Mouse (Mus musculus) gastrocnemius, postnatal 10 days (tissue): ENCODE measurements around the gene Ralb. TPM values are rescaled to one million over a fixed set of nuclear protein-coding genes. Genes with fewer than 3 reads are reported as not detected.

Experiments
- DNase-seq: peaks from one replicate; pipeline ENCODE4 v3.0.0; 2021; ENCODE audit warnings: mixed read lengths
- long read RNA-seq, 2 experiments: library from polyadenylated mRNA; stranded (forward); transcript quantifications; one replicate each; pipeline ENCODE4 v2.0.0; 2021
- total RNA-seq, 2 experiments: library from RNA; stranded (reverse); gene quantifications; 2 replicates each; pipeline ENCODE4 v1.2.3; 2021

The Ralb gene
- total RNA-seq, result 10 to 100 TPM; 23.8 to 29.8 TPM
- long read RNA-seq, experiment 1, transcript Ralb-201 (5 exons, 2,289 nt), result major isoform, 83 of 95 reads
- long read RNA-seq, experiment 1, partial matches to known transcripts, result 4 of 95 reads
- long read RNA-seq, experiment 1, other reads (novel, unspliced or antisense), result 8 of 95 reads
- long read RNA-seq, experiment 2, transcript Ralb-201 (5 exons, 2,289 nt), result major isoform, 61 of 66 reads
- long read RNA-seq, experiment 2, partial matches to known transcripts, result 2 of 66 reads
- long read RNA-seq, experiment 2, other reads (novel, unspliced or antisense), result 3 of 66 reads

GRCm38 (mm10) chr1:119504260-119505062 is at the start of gene Ralb:
TSS of gene Ralb (minus strand) at chr1:119504794.
- DNase-seq, result peak; percentile 91

DNA sequence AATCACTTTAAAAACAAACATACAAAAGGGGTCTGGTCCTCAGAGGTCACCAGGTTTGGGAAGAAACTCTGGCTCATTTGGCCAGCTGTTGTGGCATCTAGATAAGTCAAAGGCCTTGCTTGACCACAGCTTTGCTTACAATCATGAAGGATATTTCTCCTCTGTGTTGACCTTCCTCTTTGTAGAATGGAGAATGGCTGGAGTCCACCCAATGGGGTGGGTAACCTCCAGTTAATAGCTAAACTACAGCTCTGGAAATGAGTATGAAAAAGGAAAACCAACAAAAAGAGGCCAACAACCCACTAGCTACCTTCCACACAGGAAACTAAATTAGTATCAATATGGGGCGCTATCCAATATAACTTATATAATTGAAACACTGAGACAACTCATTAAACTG is 47.1 kb upstream of the Ralb start:
- DNase-seq, result no peak

DNA sequence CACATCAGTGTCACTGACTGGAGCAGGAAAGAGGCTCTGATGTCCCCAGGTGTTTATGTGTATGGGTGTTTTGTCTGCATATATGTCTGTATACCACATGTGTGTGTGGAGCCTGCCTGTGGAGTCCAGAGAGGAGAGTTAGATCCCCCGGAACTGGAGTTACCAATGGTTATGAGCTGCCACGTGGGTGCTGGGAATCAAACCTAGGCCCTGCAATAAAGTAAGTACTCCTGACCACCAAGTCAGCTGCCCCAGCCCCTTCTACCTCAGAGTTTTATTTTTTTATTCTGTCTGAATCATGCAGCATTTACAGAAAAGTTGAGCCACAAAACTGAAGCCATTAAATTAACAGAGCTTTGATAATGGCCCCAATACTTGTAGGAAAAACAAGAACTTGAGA is 45.5 kb upstream of the Ralb start:
- DNase-seq, result no peak

GRCm38 (mm10) chr1:119549327-119549689 is 44.7 kb upstream of the Ralb start:
- DNase-seq, result no peak

DNA sequence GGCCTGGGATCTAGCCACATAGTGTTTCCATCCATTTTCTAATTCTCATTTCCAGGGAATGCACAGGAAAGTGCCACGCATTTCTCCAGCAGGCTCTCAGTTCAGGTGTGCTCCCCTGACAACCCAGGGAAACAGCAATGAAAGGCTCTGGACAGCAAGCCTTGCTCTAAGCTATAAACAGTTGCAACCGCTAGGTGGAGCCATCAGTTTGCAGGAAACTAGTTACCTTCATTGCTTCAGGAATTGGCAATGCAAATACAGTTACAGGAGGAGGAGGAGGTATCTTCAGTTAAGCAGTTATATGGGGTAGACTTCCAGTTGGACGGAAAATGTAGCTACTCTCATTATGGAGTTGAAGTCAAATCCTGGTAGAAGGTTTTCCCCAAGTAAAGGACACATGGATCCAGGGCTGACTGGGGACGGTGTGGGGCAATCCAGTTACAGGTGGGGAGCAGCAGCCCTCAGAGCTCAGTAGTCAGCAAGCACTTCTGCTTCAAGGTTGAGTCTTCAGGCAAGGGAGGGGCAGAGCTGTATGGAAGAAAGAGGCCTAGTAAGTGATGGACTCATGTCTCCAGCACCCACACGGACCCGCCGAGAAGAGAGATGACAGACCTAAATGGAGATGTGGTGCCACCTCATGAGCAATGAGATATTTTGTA is 44.2 kb upstream of the Ralb start:
- DNase-seq, result peak; percentile 86

- no peak for DNase-seq
Observed at GRCm38 (mm10) chr1:119546490-119546889, 41.9 kb upstream of the Ralb start.

- DNase-seq, result no peak
Observed at GRCm38 (mm10) chr1:119545671-119546070, 41.1 kb upstream of the Ralb start.

GRCm38 (mm10) chr1:119545164-119545563 is 40.6 kb upstream of the Ralb start:
- DNase-seq, result no peak

DNA sequence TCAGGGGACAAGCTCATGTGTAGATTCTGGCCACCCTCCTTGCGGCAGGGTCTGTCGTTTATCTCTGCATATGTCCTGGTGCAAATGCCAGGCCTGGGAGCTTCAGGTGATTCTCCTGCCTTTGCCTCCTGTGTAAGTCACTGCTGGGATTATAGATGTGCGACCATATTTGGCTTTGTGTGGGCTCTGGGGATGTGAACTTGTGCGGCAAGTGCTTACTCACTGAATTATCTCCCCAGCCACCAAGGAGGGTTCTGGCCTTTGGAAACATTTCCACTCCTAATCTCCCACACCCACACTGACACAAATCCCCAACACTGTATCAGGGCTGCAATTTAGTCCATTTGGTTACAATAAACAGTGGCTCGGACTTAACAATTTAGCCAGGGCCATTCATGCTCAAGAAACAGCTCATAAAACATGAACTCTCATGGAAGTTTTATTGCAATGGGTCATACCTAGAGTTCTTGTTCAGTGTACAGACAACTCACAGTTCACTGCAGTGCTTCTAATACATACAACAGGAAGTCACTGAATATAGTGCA is 40.1 kb upstream of the Ralb start:
- no peak for DNase-seq

- DNase-seq, result no peak
Observed at GRCm38 (mm10) chr1:119543316-119543715, 38.7 kb upstream of the Ralb start.

DNA sequence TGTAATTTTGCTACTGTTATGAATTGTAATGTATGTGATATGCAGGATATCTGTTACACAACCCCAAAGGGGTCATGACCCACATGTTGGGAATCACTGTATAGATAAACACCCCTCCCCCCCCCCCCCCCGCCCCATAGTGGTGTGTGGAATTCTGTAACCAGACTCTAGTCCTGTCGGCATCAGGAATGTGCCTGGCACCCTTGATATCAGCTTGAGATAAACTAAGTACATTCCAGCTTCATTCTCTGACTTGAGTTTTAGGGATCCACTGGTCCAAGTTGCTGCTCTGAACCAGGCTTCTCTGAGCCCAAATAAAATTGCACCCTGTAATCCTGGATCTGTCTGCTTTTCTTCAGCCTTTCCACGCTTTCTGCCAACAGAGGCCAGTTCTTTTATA is 37.0 kb upstream of the Ralb start:
- DNase-seq, result no peak

DNA sequence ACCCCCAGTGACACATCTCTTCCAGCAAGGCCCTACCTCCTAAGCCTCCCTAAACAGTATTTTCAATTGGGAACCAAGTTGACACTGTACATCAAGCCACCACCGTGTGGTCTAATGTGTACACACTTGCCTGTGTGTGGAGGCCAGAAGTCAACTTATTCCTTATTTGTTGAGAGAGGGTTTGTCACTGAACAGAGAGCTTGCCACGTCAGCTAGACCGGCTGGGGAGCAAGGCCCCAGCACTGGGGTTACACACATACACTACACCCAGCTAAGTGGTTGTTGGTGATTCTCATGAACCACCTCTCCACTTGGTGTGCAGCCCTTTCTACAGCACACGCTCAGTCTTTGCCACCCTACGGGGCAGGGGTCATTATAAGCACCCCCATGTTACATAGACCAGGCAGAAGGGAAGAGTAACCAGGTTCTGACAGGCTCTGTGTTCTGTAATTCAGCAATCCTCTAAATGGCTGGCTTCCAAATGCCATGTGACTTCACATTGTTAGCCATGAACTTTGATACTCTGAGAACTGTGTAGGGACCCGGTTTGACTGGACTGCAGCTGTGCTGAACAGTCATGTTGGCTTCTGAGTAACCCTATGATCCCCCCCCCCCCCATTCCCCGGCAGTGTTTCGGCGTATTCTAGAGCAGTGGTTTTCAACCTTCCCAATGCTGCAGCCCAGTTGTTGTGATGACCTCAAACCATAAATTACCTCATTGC is 36.4 kb upstream of the Ralb start:
- DNase-seq, result no peak

DNA sequence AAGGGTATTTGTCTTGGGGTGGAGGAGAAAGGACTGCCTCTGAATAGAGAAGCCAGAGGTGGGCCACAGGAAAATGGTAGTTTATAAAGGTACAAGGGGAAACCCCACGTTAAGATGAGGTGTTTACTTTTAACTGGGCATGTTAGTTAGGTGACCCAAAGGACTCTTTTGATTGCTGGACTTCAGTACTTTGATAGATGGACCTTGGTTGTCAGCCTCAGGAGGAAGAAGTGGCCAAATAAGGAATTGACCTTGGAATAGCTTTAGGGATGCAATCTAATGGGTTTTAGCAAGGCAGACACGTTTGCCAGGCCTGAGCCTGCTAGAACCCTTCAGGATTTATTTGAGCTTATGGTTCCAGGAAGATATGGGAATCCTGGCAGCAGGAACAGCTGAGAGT is 34.7 kb upstream of the Ralb start:
- DNase-seq, result no peak

GRCm38 (mm10) chr1:119537651-119538050 is 33.1 kb upstream of the Ralb start:
- DNase-seq, result no peak

DNA sequence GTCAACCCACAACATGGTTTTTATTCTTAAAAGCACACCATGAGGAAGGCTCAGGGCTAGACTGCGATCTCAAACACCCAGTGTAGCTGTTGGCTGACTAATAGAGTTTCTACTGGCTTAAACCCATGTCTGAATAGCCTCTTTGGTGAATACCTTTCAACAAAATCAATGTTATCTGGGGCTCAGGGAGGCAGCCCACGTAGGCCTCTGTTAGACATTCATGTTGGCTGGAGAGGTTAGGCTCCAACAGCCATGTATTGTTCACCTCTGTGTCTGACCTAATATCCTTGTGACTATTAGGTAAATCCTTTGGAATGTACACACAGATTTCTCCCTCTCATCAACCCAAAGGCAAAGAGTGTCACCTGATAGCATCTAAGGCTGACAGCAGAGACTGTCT is 31.5 kb upstream of the Ralb start:
- no peak for DNase-seq

DNA sequence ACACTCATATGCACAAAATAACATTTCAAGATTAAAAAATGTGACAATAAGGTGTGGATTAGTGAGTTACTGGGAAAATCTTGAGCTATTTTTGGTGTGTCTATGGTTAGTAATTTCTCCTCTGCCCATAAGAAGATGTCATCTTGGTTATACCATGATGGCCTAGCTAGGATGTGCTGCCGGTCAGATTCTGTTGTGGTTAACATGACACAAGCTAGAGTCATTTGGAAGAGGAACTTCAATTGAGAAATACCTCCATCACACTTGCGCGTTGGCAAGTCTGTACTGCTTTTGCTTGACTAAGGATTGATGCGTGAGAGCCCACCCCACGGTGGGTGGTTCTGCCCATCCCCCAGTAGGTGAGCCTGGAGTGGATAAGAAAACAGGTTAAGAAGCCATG is 29.7 kb upstream of the Ralb start:
- no peak for DNase-seq

GRCm38 (mm10) chr1:119533093-119533805 is 28.7 kb upstream of the Ralb start:
- no peak for DNase-seq

- no peak for DNase-seq
Observed at GRCm38 (mm10) chr1:119532165-119532564, 27.6 kb upstream of the Ralb start.

DNA sequence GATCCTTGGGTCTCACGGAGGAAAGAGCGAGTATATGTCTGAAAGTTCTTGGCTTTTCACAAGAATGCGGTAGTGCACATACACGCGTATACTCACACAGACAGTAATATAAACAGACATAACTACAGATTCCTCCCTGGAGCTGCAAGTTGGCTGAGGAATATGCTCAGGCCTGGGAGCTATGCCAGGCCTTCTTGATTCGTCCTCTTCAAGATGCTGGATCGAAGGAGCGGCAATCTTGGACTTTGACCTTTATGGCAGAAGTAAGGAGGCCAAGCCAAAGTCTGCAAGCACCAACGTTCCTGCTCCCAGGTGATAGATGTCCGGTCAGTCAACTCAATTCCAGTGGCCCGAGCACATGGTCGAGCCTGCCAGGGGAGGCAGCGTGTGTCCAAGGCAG is 26.3 kb upstream of the Ralb start:
- DNase-seq, result no peak

- DNase-seq, result peak; percentile 96
Observed at GRCm38 (mm10) chr1:119525689-119526591, 21.3 kb upstream of the Ralb start, which contains the start of gene Tmem185b. TSS of gene Tmem185b (plus strand) at chr1:119526160.
